Mouse (Mus musculus): Measurements from ENCODE around the gene Cdk10. TPM values are rescaled to one million over a fixed set of nuclear protein-coding genes. Genes with fewer than 3 reads are reported as not detected.

The Cdk10 gene
- total and polyA plus RNA-seq, 3 experiments = 24.8 to 35.7 (median 33.9) TPM

DNA sequence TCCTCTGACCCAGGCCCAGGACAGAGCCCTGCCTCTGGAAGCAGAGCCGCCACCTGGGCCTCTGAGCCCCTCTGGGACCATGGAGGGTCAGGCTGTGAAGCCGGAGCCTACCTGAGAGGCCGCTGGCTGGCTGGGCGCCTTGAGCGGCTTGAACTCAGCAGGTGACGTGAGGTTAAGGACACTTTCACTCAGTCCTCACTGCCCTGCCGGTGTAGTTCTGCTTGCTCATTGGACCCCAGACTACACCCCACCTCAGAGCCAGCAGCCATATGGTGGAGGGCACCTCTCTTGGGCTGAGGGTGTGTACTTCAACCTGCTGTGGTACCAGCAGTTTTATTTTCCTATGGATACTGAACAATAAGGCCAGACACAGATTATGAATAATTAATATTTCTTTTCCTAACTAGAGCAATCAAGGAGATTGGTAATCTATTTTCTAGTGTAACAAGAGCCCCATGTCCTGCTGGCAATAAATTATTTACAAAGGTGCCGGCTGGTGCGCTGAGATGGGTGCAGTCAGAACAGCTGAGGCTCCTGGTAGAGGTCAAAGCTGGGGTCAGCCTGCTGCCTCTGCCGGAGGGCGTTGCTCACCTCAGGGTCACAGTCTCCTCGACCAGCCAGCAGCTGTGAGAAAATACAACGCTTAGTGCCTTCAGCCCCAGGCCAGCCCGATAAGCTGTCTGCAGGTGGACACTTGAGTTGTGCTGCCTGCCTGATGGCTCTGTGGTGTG is 43.4 kb downstream of the Cdk10 start:
- no peaks in the 10 kb centered on the region for H3K9me3 ChIP-seq (replicated peaks; ENCODE audit: low read length)
- dilution Hi-C loops (cut with MboI; ENCODE audit: extremely low pct_ligation_motif_present, extremely low pct_unique_long_range_greater_than_20kb, low sequenced_read_pairs) = no loop called here
- peaks cover 82 to 98% of the 10 kb centered on the region in 2 experiments for H3K36me3 ChIP-seq (replicated peaks in 1 of 2; ENCODE audit: control insufficient read depth in 1 of 2, insufficient read depth in 1 of 2, low read length in 1 of 2)
- H3K4me3 ChIP-seq (replicated peaks in 1 of 3; ENCODE audit: low read depth in 2 of 3, low read length in 2 of 3, poor library complexity in 1 of 3) = no peak overlapping the region
- no peak overlapping the region for H3K27ac ChIP-seq (ENCODE audit: insufficient read depth, low read depth)
- H3K9ac ChIP-seq (ENCODE audit: insufficient read depth, low read depth) = no peak overlapping the region
- in situ Hi-C loops (cut with MboI; ENCODE audit: low pct_ligation_motif_present, low pct_unique_long_range_greater_than_20kb, low sequenced_read_pairs) = no loop called here
- H3K4me1 ChIP-seq (ENCODE audit: control insufficient read depth in 1 of 2, insufficient read depth in 2 of 2) = no peaks in the 10 kb centered on the region
- no peaks in the 10 kb centered on the region for H3K79me2 ChIP-seq (replicated peaks; ENCODE audit: control insufficient read depth, extremely low read depth, insufficient read depth, poor library complexity, severe bottlenecking)
- H3K4me2 ChIP-seq (ENCODE audit: insufficient read depth, low read depth, poor library complexity, severe bottlenecking) = no peak overlapping the region
- TF ChIP-seq SMC3 (IDR thresholded peaks at IDR 0.05; ENCODE audit: low read depth, low read length) = no peak
- TF ChIP-seq E2F4 (IDR thresholded peaks at IDR 0.05; ENCODE audit: insufficient replicate concordance, low read depth, low read length) = no peak
- no peak for TF ChIP-seq UBTF (IDR thresholded peaks at IDR 0.05; ENCODE audit: low read depth, low read length)
- no peak for TF ChIP-seq GABPA (IDR thresholded peaks at IDR 0.05; ENCODE audit: insufficient replicate concordance, low read depth, low read length)
- TF ChIP-seq JUN (IDR thresholded peaks at IDR 0.05; ENCODE audit: insufficient read depth, low read depth, low read length) = no peak
- no peak for TF ChIP-seq POLR2AphosphoS2 (IDR thresholded peaks at IDR 0.05; ENCODE audit: low read depth, low read length)
- no peak for TF ChIP-seq EP300 (IDR thresholded peaks at IDR 0.05; ENCODE audit: low read length)
- no peak for TF ChIP-seq NRF1 (IDR thresholded peaks at IDR 0.05; ENCODE audit: low read depth, low read length)
- TF ChIP-seq CHD2 (IDR thresholded peaks at IDR 0.05; ENCODE audit: low read length) = no peak
- TF ChIP-seq ELF1 (IDR thresholded peaks at IDR 0.05; ENCODE audit: low read depth, low read length) = no peak
- TF ChIP-seq SIN3A (IDR thresholded peaks at IDR 0.05; ENCODE audit: low read length) = no peak
- no peak for TF ChIP-seq USF1 (IDR thresholded peaks at IDR 0.05; ENCODE audit: low read depth, low read length)
- DNase-seq (ENCODE audit: extremely low read depth) = no peak
- no peaks in the 10 kb centered on the region for H3K27me3 ChIP-seq (replicated peaks)

DNA sequence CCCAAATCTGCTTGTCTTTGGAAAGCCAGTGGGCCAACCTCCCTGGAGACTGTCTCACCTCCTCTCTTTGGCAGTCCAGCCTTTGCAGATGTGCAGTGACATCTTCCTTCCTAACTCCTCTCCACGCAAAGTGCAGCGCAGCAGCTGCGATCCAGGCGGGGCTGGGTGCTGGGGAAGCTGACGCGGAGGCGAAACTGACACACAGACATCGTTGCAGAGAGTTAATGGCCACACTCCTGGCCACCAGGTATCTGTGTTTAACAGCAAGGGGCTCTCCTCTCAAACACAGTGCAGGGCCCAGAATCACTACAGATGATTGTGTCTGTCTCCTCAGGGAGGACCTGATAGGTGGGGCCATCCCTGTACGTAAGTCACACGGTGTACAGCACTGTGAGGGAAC is 46.5 kb downstream of the Cdk10 start:
- in situ Hi-C loops (cut with MboI; ENCODE audit: low pct_ligation_motif_present, low pct_unique_long_range_greater_than_20kb, low sequenced_read_pairs) = no loop called here
- no peaks in the 10 kb centered on the region for H3K79me2 ChIP-seq (replicated peaks; ENCODE audit: control insufficient read depth, extremely low read depth, insufficient read depth, poor library complexity, severe bottlenecking)
- H3K36me3 ChIP-seq (replicated peaks in 1 of 2; ENCODE audit: control insufficient read depth in 1 of 2, insufficient read depth in 1 of 2, low read length in 1 of 2) = peaks cover 85 to 98% of the 10 kb centered on the region in 2 experiments
- no peak overlapping the region for H3K4me2 ChIP-seq (ENCODE audit: insufficient read depth, low read depth, poor library complexity, severe bottlenecking)
- no peak for DNase-seq (ENCODE audit: extremely low read depth)
- no peak overlapping the region for H3K4me3 ChIP-seq (replicated peaks in 1 of 3; ENCODE audit: low read depth in 2 of 3, low read length in 2 of 3, poor library complexity in 1 of 3)
- no peaks in the 10 kb centered on the region for H3K27me3 ChIP-seq (replicated peaks)
- no peaks in the 10 kb centered on the region for H3K9me3 ChIP-seq (replicated peaks; ENCODE audit: low read length)
- TF ChIP-seq MAZ (IDR thresholded peaks at IDR 0.05; ENCODE audit: low read depth, low read length) (no peak), ELF1 (IDR thresholded peaks at IDR 0.05; ENCODE audit: low read depth, low read length) (no peak), EP300 (IDR thresholded peaks at IDR 0.05; ENCODE audit: low read length) (no peak), POLR2AphosphoS2 (IDR thresholded peaks at IDR 0.05; ENCODE audit: low read depth, low read length) (no peak), PAX5 (IDR thresholded peaks at IDR 0.05; ENCODE audit: low read length) (no peak), MYC (IDR thresholded peaks at IDR 0.05; ENCODE audit: low read depth, low read length) (no peak), CHD1 (IDR thresholded peaks at IDR 0.05; ENCODE audit: low read depth, low read length) (no peak), SIN3A (IDR thresholded peaks at IDR 0.05; ENCODE audit: low read length) (no peak), TBP (conservative IDR thresholded peaks at IDR 0.05; ENCODE audit: low read depth, low read length) (no peak), MEF2A (IDR thresholded peaks at IDR 0.05; ENCODE audit: borderline replicate concordance, low read depth, low read length) (no peak), ZC3H11A (IDR thresholded peaks at IDR 0.05; ENCODE audit: low read depth, low read length) (no peak), NELFE (IDR thresholded peaks at IDR 0.05; ENCODE audit: low read depth, low read length) (no peak)
- H3K4me1 ChIP-seq (ENCODE audit: control insufficient read depth in 1 of 2, insufficient read depth in 2 of 2) = no peaks in the 10 kb centered on the region
- H3K27ac ChIP-seq (ENCODE audit: insufficient read depth, low read depth) = no peak overlapping the region
- H3K9ac ChIP-seq (ENCODE audit: insufficient read depth, low read depth) = no peak overlapping the region
- dilution Hi-C loops (cut with MboI; ENCODE audit: extremely low pct_ligation_motif_present, extremely low pct_unique_long_range_greater_than_20kb, low sequenced_read_pairs) = no loop called here

All from CH12.LX (cell line).